Mouse (Mus musculus): ENCODE measurements around the gene Kcnk4. TPM values are rescaled to one million over a fixed set of nuclear protein-coding genes. Genes with fewer than 3 reads are reported as not detected.

Gene Kcnk4
- total and polyA plus RNA-seq, 2 experiments, result 0.05 TPM; not detected in 1

DNA sequence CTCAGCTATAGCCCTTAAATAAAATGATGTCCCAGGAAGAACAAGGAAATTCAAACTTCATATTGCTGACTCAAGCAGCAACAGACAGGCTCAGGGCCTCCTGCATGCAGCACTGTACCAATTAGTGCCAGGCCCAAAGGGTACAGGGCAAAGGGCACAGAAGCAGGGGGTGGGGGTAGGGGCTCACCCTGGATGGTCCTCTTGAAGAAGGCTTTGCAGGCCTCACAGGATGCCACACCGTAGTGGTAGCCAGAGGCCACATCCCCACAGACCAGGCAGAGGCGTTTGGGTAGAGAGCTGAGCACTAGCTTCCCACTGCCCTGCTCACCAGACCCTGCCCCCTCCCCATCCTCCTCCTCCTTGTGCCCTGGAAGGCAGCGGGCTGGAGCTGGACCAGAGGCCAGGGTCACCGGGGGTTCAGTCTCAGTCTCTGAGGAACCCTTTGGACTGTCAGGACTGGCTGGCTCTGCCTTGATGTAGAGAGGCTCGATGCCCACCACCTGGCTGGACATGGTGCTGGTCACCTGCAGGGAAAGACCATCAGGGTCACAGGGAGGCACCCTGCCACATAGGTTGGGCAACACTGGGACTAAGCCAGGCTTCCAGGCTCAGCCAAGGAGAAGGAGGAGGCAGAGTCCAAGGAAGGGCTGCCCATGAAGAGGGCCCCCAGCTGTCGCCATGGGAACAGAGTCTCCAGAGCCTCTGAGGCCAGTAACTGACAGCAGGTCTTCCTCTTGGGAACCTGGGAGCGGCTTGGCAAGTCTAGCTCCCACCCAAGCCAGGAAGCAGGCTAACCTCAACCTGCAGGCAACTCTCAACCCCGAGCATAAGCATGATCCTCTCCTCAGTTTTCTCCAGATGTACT is 14.2 kb downstream of the Kcnk4 start:
- Histone ChIP-seq H3K4me1 (ENCODE audit: control insufficient read depth, insufficient read depth, low read length) (peaks cover 36% of the 10 kb centered on the region), H3K9ac (ENCODE audit: low read depth, low read length) (peak overlapping the region; percentile 74), H3K79me2 (ENCODE audit: control insufficient read depth, insufficient read depth, low read length) (peaks cover 8% of the 10 kb centered on the region; the same call in 1 of the 2 replicates), H3K27ac (replicated peaks; ENCODE audit: insufficient read depth, low read depth, low read length) (peak overlapping the region; percentile 70), H3K36me3 (ENCODE audit: control insufficient read depth, insufficient read depth, low read length) (peaks cover 2% of the 10 kb centered on the region; the same call in 1 of the 2 replicates), H3K27me3 (ENCODE audit: control insufficient read depth, insufficient read depth, low read length) (no peaks in the 10 kb centered on the region), H3K4me3 (ENCODE audit: insufficient read depth, low read depth, low read length) (peak overlapping the region; percentile 71)
- 16% methylated on average over 8 of the region's 8 CpGs for WGBS
- TF ChIP-seq CTCF (IDR thresholded peaks at IDR 0.05; ENCODE audit: low read depth, low read length), result no peak
- no peak for TF ChIP-seq POLR2A (IDR thresholded peaks at IDR 0.05; ENCODE audit: extremely low read depth, insufficient read depth, low read length)
- peak; percentile 74 for DNase-seq (ENCODE audit: extremely low read depth, low read depth, low spot score)

DNA sequence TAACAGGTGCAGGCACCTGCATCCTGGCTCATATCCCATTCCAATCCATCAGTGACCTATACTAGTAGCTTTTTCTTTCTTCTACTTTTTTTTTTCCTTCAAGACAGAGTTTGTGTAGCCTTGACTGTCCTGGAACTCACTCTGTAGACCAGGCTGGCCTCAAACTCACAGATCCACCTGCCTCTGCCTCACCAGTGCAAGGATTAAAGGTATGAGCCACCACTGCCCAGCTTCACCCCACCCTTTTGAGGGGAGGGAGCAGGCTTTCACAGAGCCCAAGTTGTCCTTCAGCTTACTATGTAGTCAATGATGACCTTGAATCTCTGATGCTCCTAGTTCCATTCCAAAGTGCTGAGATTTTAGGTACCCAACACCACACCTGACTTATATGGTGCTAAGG is 14.9 kb downstream of the Kcnk4 start:
- H3K4me1 ChIP-seq (ENCODE audit: control insufficient read depth, insufficient read depth, low read length), result peaks cover 29% of the 10 kb centered on the region
- TF ChIP-seq CTCF (IDR thresholded peaks at IDR 0.05; ENCODE audit: low read depth, low read length) (no peak), POLR2A (IDR thresholded peaks at IDR 0.05; ENCODE audit: extremely low read depth, insufficient read depth, low read length) (no peak)
- H3K27ac ChIP-seq (replicated peaks; ENCODE audit: insufficient read depth, low read depth, low read length), result peak overlapping the region; percentile 55
- H3K79me2 ChIP-seq (ENCODE audit: control insufficient read depth, insufficient read depth, low read length), result peaks cover 10% of the 10 kb centered on the region; the same call in 1 of the 2 replicates
- peaks cover 2% of the 10 kb centered on the region; the same call in 1 of the 2 replicates for H3K36me3 ChIP-seq (ENCODE audit: control insufficient read depth, insufficient read depth, low read length)
- H3K27me3 ChIP-seq (ENCODE audit: control insufficient read depth, insufficient read depth, low read length), result no peaks in the 10 kb centered on the region
- H3K4me3 ChIP-seq (ENCODE audit: insufficient read depth, low read depth, low read length), result no peak overlapping the region
- H3K9ac ChIP-seq (ENCODE audit: low read depth, low read length), result no peak overlapping the region
- no peak for DNase-seq (ENCODE audit: extremely low read depth, low read depth, low spot score)

DNA sequence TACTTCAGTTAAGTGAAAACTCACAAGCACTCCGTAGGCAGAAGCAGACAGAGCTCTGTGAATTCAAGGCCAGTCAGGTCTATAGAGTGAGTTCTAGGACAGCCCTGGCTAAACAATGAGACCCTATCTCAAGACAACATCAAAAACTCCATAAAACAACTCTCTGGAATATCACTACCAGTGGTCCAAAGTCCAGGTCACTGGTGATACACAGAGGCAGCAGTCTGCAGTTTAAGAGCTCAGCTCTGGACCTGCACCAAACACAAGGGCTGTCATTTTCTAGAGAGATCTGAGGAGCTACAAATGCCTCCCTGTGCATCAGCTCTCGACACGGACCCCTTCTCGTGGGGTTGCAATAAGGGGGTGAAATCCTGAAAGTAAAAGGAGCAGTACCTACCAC is 16.0 kb downstream of the Kcnk4 start:
- H3K36me3 ChIP-seq (ENCODE audit: control insufficient read depth, insufficient read depth, low read length), result peaks cover 3% of the 10 kb centered on the region; the same call in 1 of the 2 replicates
- no peak for TF ChIP-seq POLR2A (IDR thresholded peaks at IDR 0.05; ENCODE audit: extremely low read depth, insufficient read depth, low read length)
- TF ChIP-seq CTCF (IDR thresholded peaks at IDR 0.05; ENCODE audit: low read depth, low read length), result no peak
- peaks cover 29% of the 10 kb centered on the region for H3K4me1 ChIP-seq (ENCODE audit: control insufficient read depth, insufficient read depth, low read length)
- no peak overlapping the region for H3K9ac ChIP-seq (ENCODE audit: low read depth, low read length)
- peak; percentile 78 for DNase-seq (ENCODE audit: extremely low read depth, low read depth, low spot score)
- H3K27ac ChIP-seq (replicated peaks; ENCODE audit: insufficient read depth, low read depth, low read length), result peak overlapping the region; percentile 66
- no peak overlapping the region for H3K4me3 ChIP-seq (ENCODE audit: insufficient read depth, low read depth, low read length)
- peaks cover 14% of the 10 kb centered on the region; the same call in 1 of the 2 replicates for H3K79me2 ChIP-seq (ENCODE audit: control insufficient read depth, insufficient read depth, low read length)
- WGBS, result 60% methylated on average over 4 of the region's 4 CpGs
- no peaks in the 10 kb centered on the region for H3K27me3 ChIP-seq (ENCODE audit: control insufficient read depth, insufficient read depth, low read length)

DNA sequence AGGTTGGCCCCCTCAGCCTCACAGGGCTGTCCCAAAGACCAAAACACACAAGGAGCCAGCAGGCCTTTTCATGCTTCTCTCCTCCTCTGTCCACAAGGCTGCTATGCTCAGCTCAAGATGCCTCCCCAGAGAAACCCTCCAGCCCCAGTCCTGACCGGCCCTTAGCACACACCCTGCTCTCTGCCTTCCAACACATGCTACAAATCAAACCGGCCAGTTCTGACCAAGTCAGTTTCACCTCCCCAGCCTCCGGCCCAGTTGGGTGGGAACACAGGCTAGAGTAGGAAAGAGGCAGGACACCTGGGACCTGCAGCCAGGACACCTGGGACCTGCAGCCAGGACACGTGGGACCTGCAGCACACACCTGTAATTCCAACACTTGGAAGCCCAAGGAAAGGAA is 17.8 kb downstream of the Kcnk4 start:
- Histone ChIP-seq H3K9ac (ENCODE audit: low read depth, low read length) (no peak overlapping the region), H3K36me3 (ENCODE audit: control insufficient read depth, insufficient read depth, low read length) (peaks cover 11% of the 10 kb centered on the region; the same call in 1 of the 2 replicates), H3K4me3 (ENCODE audit: insufficient read depth, low read depth, low read length) (no peak overlapping the region), H3K79me2 (ENCODE audit: control insufficient read depth, insufficient read depth, low read length) (peaks cover 14% of the 10 kb centered on the region; the same call in 1 of the 2 replicates), H3K27me3 (ENCODE audit: control insufficient read depth, insufficient read depth, low read length) (no peaks in the 10 kb centered on the region), H3K27ac (replicated peaks; ENCODE audit: insufficient read depth, low read depth, low read length) (no peak overlapping the region), H3K4me1 (ENCODE audit: control insufficient read depth, insufficient read depth, low read length) (peaks cover 27% of the 10 kb centered on the region)
- 86% methylated on average over 4 of the region's 4 CpGs for WGBS
- no peak for DNase-seq (ENCODE audit: extremely low read depth, low read depth, low spot score)
- no peak for TF ChIP-seq CTCF (IDR thresholded peaks at IDR 0.05; ENCODE audit: low read depth, low read length)
- TF ChIP-seq POLR2A (IDR thresholded peaks at IDR 0.05; ENCODE audit: extremely low read depth, insufficient read depth, low read length), result no peak

DNA sequence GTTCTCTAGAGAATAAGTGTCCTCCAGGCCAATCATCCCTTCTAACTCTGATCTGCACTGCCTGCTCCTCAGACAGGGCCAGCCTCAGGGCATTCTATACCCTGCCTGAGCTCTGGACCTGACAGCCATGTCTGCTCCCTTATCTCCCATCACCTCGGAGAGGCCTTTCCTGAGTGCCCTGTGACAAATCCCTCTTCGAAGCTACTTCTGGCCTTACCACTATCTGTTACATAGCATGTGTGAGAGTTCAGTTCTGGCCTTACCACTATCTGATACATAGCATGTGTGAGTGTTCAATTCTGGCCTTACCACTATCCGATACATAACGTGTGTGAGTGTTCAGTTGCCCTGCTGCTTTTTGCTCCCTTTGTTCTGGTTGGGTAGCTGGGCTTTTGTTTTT is 19.0 kb downstream of the Kcnk4 start:
- 86% methylated on average over 4 of the region's 4 CpGs for WGBS
- H3K36me3 ChIP-seq (ENCODE audit: control insufficient read depth, insufficient read depth, low read length), result peaks cover 11% of the 10 kb centered on the region; the same call in 1 of the 2 replicates
- peaks cover 14% of the 10 kb centered on the region; the same call in 1 of the 2 replicates for H3K79me2 ChIP-seq (ENCODE audit: control insufficient read depth, insufficient read depth, low read length)
- no peak overlapping the region for H3K9ac ChIP-seq (ENCODE audit: low read depth, low read length)
- no peak overlapping the region for H3K27ac ChIP-seq (replicated peaks; ENCODE audit: insufficient read depth, low read depth, low read length)
- peaks cover 28% of the 10 kb centered on the region for H3K4me1 ChIP-seq (ENCODE audit: control insufficient read depth, insufficient read depth, low read length)
- no peak for DNase-seq (ENCODE audit: extremely low read depth, low read depth, low spot score)
- no peak overlapping the region for H3K4me3 ChIP-seq (ENCODE audit: insufficient read depth, low read depth, low read length)
- TF ChIP-seq CTCF (IDR thresholded peaks at IDR 0.05; ENCODE audit: low read depth, low read length) (no peak), POLR2A (IDR thresholded peaks at IDR 0.05; ENCODE audit: extremely low read depth, insufficient read depth, low read length) (no peak)
- H3K27me3 ChIP-seq (ENCODE audit: control insufficient read depth, insufficient read depth, low read length), result no peaks in the 10 kb centered on the region

DNA sequence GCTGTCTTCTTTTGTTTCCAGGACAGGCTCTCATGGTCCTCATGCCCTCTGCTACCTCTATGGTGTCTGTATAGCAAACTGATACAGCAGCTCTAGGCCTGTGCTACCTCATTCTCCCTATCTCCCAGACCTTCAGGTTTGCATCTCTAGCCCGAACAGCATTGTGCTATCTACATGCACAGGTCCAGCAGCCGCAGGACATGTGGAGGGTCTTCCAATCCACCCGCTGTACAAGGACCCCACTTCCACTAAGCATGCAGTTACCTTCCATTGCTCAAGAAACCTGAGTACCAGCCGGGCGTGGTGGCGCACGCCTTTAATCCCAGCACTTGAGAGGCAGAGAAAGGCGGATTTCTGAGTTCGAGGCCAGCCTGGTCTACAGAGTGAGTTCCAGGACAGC is 19.8 kb downstream of the Kcnk4 start:
- Histone ChIP-seq H3K4me1 (ENCODE audit: control insufficient read depth, insufficient read depth, low read length) (peaks cover 21% of the 10 kb centered on the region), H3K27me3 (ENCODE audit: control insufficient read depth, insufficient read depth, low read length) (no peaks in the 10 kb centered on the region), H3K79me2 (ENCODE audit: control insufficient read depth, insufficient read depth, low read length) (peaks cover 14% of the 10 kb centered on the region; the same call in 1 of the 2 replicates), H3K9ac (ENCODE audit: low read depth, low read length) (no peak overlapping the region), H3K4me3 (ENCODE audit: insufficient read depth, low read depth, low read length) (no peak overlapping the region), H3K36me3 (ENCODE audit: control insufficient read depth, insufficient read depth, low read length) (peaks cover 11% of the 10 kb centered on the region; the same call in 1 of the 2 replicates), H3K27ac (replicated peaks; ENCODE audit: insufficient read depth, low read depth, low read length) (no peak overlapping the region)
- 95% methylated on average over 9 of the region's 9 CpGs for WGBS
- DNase-seq (ENCODE audit: extremely low read depth, low read depth, low spot score), result no peak
- TF ChIP-seq POLR2A (IDR thresholded peaks at IDR 0.05; ENCODE audit: extremely low read depth, insufficient read depth, low read length), result no peak
- no peak for TF ChIP-seq CTCF (IDR thresholded peaks at IDR 0.05; ENCODE audit: low read depth, low read length)
